In the genomic region with DNA sequence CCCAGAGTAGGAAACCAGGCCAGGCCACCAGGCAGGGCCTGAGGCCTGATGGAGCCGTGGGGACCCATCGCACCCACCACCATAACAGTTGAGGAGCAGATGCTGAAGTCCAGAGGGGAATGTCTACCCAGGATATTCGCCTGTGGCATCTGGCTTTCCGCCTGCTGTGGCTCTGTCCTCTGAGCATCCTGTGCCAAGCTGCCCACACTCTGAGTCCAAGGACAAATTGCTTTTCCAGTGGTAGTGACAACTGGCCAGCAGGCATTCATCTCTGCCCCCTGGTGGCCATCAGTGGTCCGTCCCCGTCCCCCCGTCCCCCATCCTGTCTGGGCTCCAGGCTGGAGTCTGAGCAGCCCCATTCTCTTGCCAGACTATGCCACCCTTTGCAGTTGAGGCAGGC, we compare ENCODE assay signal across 8 mouse cellular contexts. TPM values are rescaled to one million over a fixed set of nuclear protein-coding genes. Genes with fewer than 3 reads are reported as not detected.
DNase-seq lines count a peak whose midpoint lies in the region; ATAC-seq and TF ChIP-seq lines count a peak whose summit lies in the region.

No protein-coding gene starts in this region.

- no peak overlapping the region for H3K9ac ChIP-seq in stomach, postnatal 0 days (ENCODE audit: low read length)

- H3K27ac ChIP-seq in stomach, postnatal 0 days (replicated peaks) = no peak overlapping the region

- WGBS in stomach, postnatal 0 days = 55% methylated on average over 7 of the region's 7 CpGs

- H3K4me1 ChIP-seq in stomach, postnatal 0 days (replicated peaks; ENCODE audit: control insufficient read depth, insufficient read depth) = no peaks in the 10 kb centered on the region

- peak; percentile 68 for TF ChIP-seq CTCF in brain, embryonic 14.5 days (IDR thresholded peaks at IDR 0.05; ENCODE audit: borderline replicate concordance, extremely low read depth, insufficient read depth, insufficient read length)
- TF ChIP-seq CTCF in stomach, postnatal 0 days (IDR thresholded peaks at IDR 0.05; ENCODE audit: low read depth) = peak; percentile 88

- no peak for DNase-seq in frontal cortex, postnatal 25 days (ENCODE audit: low spot score in 2 of 2)
- peak; percentile 21 for DNase-seq in 3T3-L1 (ENCODE audit: low read depth, low spot score)
- peak; percentile 61 for DNase-seq in brain, embryonic 14.5 days (ENCODE audit: low read depth)
- DNase-seq in frontal cortex, postnatal 36 days (ENCODE audit: low spot score in 2 of 2) = peak; percentile 46 to 69
- peak; percentile 86 for DNase-seq in kidney, postnatal 10 days
- peak; percentile 78 for DNase-seq in lung, postnatal 14 days
- peak; percentile 68 for DNase-seq in stomach, postnatal 0 days (ENCODE audit: low spot score)

- TF ChIP-seq POLR2A in brain, embryonic 14.5 days (IDR thresholded peaks at IDR 0.05; ENCODE audit: borderline replicate concordance, extremely low read depth, insufficient read depth, insufficient read length, poor library complexity, severe bottlenecking) = no peak

- no peaks in the 10 kb centered on the region for H3K9me3 ChIP-seq in stomach, postnatal 0 days (ENCODE audit: control insufficient read depth, low read length)

- no peak for TF ChIP-seq EP300 in stomach, postnatal 0 days (optimal IDR thresholded peaks at IDR 0.05)

- H3K27me3 ChIP-seq in stomach, postnatal 0 days (ENCODE audit: control insufficient read depth, insufficient read depth, low read length) = no peaks in the 10 kb centered on the region

- peak; percentile 45 for ATAC-seq in frontal cortex, adult (ENCODE audit: low TSS enrichment)
- peak; percentile 64 for ATAC-seq in stomach, postnatal 0 days (ENCODE audit: low FRiP score, low TSS enrichment)

- H3K36me3 ChIP-seq in stomach, postnatal 0 days (ENCODE audit: control insufficient read depth, insufficient read depth, low read length) = peaks cover 12% of the 10 kb centered on the region

- no peak overlapping the region for H3K4me3 ChIP-seq in stomach, postnatal 0 days (ENCODE audit: low read depth, low read length)

- no peak overlapping the region for H3K4me2 ChIP-seq in stomach, postnatal 0 days (replicated peaks; ENCODE audit: low read depth)

RNA-seq across cellular contexts. Expression of a gene that starts 23.0 kb away (rescaled TPM):
- polyA plus RNA-seq in brain, embryonic 14.5 days (2012; rRNA removed) = 5.0 and 6.5 TPM in 2 replicates
- polyA plus RNA-seq in stomach, postnatal 0 days (2015; fragmentation: Nextera tagmentation; extraction: Ambion mirVana) = 55.0 and 61.3 TPM in 2 replicates

Comparison
In these comparisons a context has a peak if more than half of its experiments do, and no peak if none do; other contexts are left out.
1. DNase-seq: peak in 3T3-L1 (single experiment), brain, embryonic 14.5 days (single experiment), frontal cortex, postnatal 36 days (2 of 2), kidney, postnatal 10 days (single experiment), lung, postnatal 14 days (single experiment) and stomach, postnatal 0 days (single experiment); none in frontal cortex, postnatal 25 days (0 of 2).